Mouse (Mus musculus) splenic B cell, adult 2 months (primary cell): ENCODE measurements around the gene Scap.

ENCODE experiments used
- DNase-seq: peaks from one replicate; pipeline ENCODE4 v3.0.0-alpha.2; 2011; ENCODE audit warnings: low read depth, low spot score
- H3K27me3 ChIP-seq: 2 replicates; pipeline ENCODE4 v1.6.1; 2012; ENCODE audit warnings: mild to moderate bottlenecking, low read length, moderate library complexity, mixed read lengths; ENCODE audit not compliant: control insufficient read depth, poor library complexity, insufficient read depth, severe bottlenecking
- H3K36me3 ChIP-seq: 2 replicates; pipeline ENCODE4 v1.6.1; 2012; ENCODE audit warnings: mild to moderate bottlenecking, low read length, moderate library complexity, mixed read lengths; ENCODE audit not compliant: control insufficient read depth, poor library complexity, insufficient read depth, severe bottlenecking

Scap gene

GRCm38 (mm10) chr9:110433045-110433444 is 100.0 kb downstream of the Scap start:
- no peaks in the 10 kb centered on the region for H3K27me3 ChIP-seq
- DNase-seq: no peak
- H3K36me3 ChIP-seq: peaks cover 12% of the 10 kb centered on the region
